Mouse (Mus musculus): ENCODE results near the gene Grip2.
A peak's percentile ranks its signal among the peaks of the same experiment; 100 is the strongest.

- TF ChIP-seq CTCF (IDR thresholded peaks at IDR 0.05; ENCODE audit: low read depth), result peak; percentile 87
- TF ChIP-seq EP300 (IDR thresholded peaks at IDR 0.05; ENCODE audit: low read depth), result no peak
Measured at GRCm38 (mm10) chr6:91776543-91776942, 50.5 kb downstream of the Grip2 start.
